Mouse (Mus musculus) midbrain, embryonic 10.5 days (tissue): ENCODE results near the gene Afmid. TPM values are rescaled to one million over a fixed set of nuclear protein-coding genes. Genes with fewer than 3 reads are reported as not detected.
A peak's percentile ranks its signal among the peaks of the same experiment; 100 is the strongest.
"Not testable (repeated sequence)": the region's sequence is repeated elsewhere in the genome, so short reads cannot be mapped to it uniquely, and the experiment has no call there.

Experiments used
- DNase-seq: peaks from one replicate; pipeline ENCODE4 v3.0.0-alpha.2; 2017; ENCODE audit warnings: low spot score
- H3K27ac ChIP-seq: fragments of 300-500 bp; sonication (generic); replicated peaks from 2 replicates; pipeline ENCODE4 v1.5.1; 2016; ENCODE audit warnings: mild to moderate bottlenecking
- H3K27me3 ChIP-seq: fragments of 300-500 bp; sonication (generic); 2 replicates; pipeline ENCODE4 v1.6.1; 2016; ENCODE audit warnings: low read depth, mild to moderate bottlenecking; ENCODE audit not compliant: poor library complexity, severe bottlenecking
- H3K36me3 ChIP-seq: fragments of 300-500 bp; sonication (generic); 2 replicates; pipeline ENCODE4 v1.6.1; 2016; ENCODE audit warnings: mild to moderate bottlenecking, moderate library complexity
- H3K4me1 ChIP-seq: fragments of 300-500 bp; sonication (generic); 2 replicates; pipeline ENCODE4 v1.6.1; 2016
- H3K4me3 ChIP-seq: fragments of 300-500 bp; sonication (generic); 2 replicates; pipeline ENCODE4 v1.5.1; 2016; ENCODE audit warnings: mild to moderate bottlenecking, moderate library complexity
- H3K9me3 ChIP-seq: fragments of 300-500 bp; sonication (generic); replicated peaks from 2 replicates; pipeline ENCODE4 v1.6.1; 2016; ENCODE audit warnings: mild to moderate bottlenecking
- WGBS: fragments of 180-500 bp; shearing (Covaris S2); methylation state at CpG from one replicate; pipeline ENCODE4 v1.1.7; 2016; 5-methylcytosine and 5-hydroxymethylcytosine counted together
- polyA plus RNA-seq: library from polyadenylated mRNA; unstranded; fragments of >200 nt; fragmentation: Nextera tagmentation; extraction: Ambion mirVana; gene quantifications from 2 replicates; pipeline ENCODE4 v1.2.1, GENCODE M21; 2016

Gene Afmid
- polyA plus RNA-seq, 1 experiment from 2014 or later, result 3.5 TPM

DNA sequence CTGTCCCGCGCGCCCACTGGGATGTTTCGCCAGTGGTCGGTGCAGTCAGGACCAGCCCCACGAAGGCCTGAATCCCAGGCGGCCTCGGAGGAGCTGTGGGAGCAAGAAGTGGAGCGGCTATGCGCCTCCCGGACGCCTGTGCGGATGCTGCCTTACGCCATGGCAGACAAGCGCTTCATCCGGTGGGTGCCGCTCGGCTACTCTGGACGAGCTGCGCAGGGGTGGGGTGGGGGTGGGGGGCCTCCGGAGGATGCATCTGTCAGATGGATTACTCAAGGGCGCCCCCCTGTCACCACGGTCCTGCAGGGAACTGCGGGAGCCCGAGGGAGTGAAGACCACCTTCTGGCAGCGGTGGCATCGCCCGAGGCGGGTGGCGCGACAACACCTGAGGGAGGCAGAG lies 42.6 kb upstream of the Afmid start:
- peaks cover 55% of the 10 kb centered on the region for H3K4me1 ChIP-seq

DNA sequence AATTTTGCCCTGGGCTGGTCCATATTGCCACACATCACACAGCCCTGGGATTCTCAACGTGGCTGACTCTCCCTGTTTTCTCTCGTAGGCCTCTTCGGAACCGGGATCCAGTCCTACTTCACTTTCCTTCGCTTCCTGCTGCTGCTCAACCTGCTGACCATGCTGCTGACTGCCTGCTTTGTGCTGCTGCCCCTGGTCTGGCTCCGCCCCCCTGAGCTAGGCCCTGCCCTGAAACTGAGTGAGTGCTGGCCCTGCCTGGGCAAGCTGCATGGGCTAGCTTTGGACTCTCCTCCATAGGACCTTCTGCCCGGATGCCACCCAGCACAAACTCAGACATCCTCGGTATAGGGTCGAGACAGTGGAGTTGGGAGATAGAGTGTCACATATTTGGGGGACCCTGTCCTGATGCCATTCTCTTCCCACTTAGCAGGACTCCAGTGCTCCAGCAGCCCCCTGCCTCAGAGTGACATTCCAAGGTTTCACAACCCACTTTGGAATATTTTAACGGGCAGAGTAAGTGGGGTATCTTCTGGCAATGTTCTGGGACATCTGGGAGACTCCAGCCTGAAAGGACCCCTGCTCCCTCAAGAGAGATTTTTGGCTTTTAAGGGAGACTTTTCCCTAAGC lies 41.9 kb upstream of the Afmid start:
- 32% methylated on average over 10 of the region's 10 CpGs for WGBS
- no peaks in the 10 kb centered on the region for H3K9me3 ChIP-seq
- peak overlapping the region; percentile 69; the same call in 1 of the 2 replicates for H3K27ac ChIP-seq
- peaks cover 77% of the 10 kb centered on the region for H3K27me3 ChIP-seq
- H3K4me1 ChIP-seq, result peaks cover 52% of the 10 kb centered on the region
- no peaks in the 10 kb centered on the region for H3K36me3 ChIP-seq
- peak overlapping the region; percentile 52 for H3K4me3 ChIP-seq
- no peak for DNase-seq

More for the DNA sequence above, 42.6 kb upstream of the Afmid start:
- Histone ChIP-seq H3K27ac (peak overlapping the region; percentile 69), H3K36me3 (no peaks in the 10 kb centered on the region), H3K9me3 (no peaks in the 10 kb centered on the region), H3K4me3 (peak overlapping the region; percentile 52), H3K27me3 (peaks cover 84% of the 10 kb centered on the region)
- WGBS, result 2% methylated on average over 31 of the region's 31 CpGs
- DNase-seq, result peak; percentile 77

DNA sequence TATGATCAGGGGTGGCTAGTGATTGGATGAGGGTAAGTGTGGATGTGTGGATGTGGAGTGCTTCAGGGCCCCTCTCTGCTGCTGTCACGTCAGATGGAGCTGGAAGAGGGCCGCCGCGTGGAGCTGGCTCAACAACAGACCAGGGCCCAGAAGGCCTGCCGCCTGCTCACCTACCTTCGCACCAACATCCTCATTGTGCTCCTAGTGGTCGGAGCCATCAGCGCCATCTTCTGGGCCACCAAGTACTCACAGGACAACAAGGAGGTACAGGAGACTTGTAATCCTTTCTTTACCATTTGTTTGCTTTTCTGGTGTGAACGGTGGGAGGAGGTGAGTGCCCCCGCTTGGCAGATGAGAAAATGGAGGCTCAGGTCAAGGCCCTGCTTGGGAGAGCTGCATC lies 39.4 kb upstream of the Afmid start:
- Histone ChIP-seq H3K36me3 (no peaks in the 10 kb centered on the region), H3K9me3 (no peaks in the 10 kb centered on the region), H3K4me1 (peaks cover 41% of the 10 kb centered on the region), H3K27me3 (peaks cover 70% of the 10 kb centered on the region), H3K4me3 (no peak overlapping the region), H3K27ac (no peak overlapping the region; the same call in 1 of the 2 replicates)
- peak; percentile 57 for DNase-seq
- 12% methylated on average over 10 of the region's 10 CpGs for WGBS

DNA sequence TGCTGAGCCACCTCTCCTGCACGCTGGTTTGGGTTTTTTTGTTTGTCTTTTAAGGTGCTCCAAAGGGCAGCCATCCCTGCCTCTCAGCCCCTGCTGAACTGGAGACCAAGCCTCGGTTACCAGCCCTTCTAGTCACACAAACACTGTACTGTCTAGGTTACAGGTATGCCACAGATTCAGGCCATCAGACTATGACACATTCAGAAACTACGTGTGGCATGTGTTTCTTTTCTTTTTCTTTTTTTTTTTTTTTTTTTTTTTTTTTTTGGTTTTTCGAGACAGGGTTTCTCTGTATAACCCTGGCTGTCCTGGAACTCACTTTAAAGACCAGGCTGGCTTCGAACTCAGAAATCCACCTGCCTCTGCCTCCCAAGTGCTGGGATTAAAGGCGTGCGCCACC lies 37.2 kb upstream of the Afmid start:
- not testable (repeated sequence) for H3K27ac ChIP-seq, H3K9me3 ChIP-seq, DNase-seq, H3K4me3 ChIP-seq, H3K36me3 ChIP-seq
- Histone ChIP-seq H3K27me3 (peaks cover 69% of the 10 kb centered on the region), H3K4me1 (peaks cover 32% of the 10 kb centered on the region)
- 84% methylated on average over 7 of the region's 7 CpGs for WGBS

- Histone ChIP-seq H3K4me1 (peaks cover 31% of the 10 kb centered on the region), H3K27ac (no peak overlapping the region), H3K9me3 (no peaks in the 10 kb centered on the region), H3K36me3 (no peaks in the 10 kb centered on the region), H3K27me3 (peaks cover 52% of the 10 kb centered on the region), H3K4me3 (peak overlapping the region; percentile 35)
- peak; percentile 77 for DNase-seq
- 7% methylated on average over 14 of the region's 14 CpGs for WGBS
Observed at GRCm38 (mm10) chr11:117790286-117790685, 35.4 kb upstream of the Afmid start.

- Histone ChIP-seq H3K4me3 (peak overlapping the region; percentile 35), H3K9me3 (no peaks in the 10 kb centered on the region), H3K4me1 (peaks cover 32% of the 10 kb centered on the region), H3K27me3 (peaks cover 46% of the 10 kb centered on the region), H3K36me3 (no peaks in the 10 kb centered on the region), H3K27ac (no peak overlapping the region)
- 31% methylated on average over 23 of the region's 23 CpGs for WGBS
- no peak for DNase-seq
Observed at GRCm38 (mm10) chr11:117790703-117791440, 34.9 kb upstream of the Afmid start.

DNA sequence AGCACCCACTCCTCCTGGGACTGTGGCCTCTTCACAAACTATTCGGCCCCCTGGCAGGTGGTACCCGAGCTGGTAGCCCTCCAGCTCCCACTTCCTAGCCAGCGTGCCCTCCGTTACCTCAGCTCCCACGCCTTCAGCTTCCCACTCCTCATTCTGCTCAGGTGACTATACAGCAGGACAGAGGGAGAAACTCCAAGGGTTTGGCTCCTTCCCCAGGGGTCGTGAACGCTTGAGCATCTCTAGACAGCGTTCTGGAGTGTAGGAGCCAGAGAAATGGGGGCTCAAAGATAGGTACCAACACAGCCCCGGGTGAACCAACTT lies 34.3 kb upstream of the Afmid start:
- Histone ChIP-seq H3K27me3 (peaks cover 45% of the 10 kb centered on the region), H3K36me3 (no peaks in the 10 kb centered on the region), H3K4me3 (no peak overlapping the region), H3K9me3 (no peaks in the 10 kb centered on the region), H3K27ac (no peak overlapping the region), H3K4me1 (peaks cover 35% of the 10 kb centered on the region)
- no peak for DNase-seq
- 87% methylated on average over 9 of the region's 9 CpGs for WGBS

DNA sequence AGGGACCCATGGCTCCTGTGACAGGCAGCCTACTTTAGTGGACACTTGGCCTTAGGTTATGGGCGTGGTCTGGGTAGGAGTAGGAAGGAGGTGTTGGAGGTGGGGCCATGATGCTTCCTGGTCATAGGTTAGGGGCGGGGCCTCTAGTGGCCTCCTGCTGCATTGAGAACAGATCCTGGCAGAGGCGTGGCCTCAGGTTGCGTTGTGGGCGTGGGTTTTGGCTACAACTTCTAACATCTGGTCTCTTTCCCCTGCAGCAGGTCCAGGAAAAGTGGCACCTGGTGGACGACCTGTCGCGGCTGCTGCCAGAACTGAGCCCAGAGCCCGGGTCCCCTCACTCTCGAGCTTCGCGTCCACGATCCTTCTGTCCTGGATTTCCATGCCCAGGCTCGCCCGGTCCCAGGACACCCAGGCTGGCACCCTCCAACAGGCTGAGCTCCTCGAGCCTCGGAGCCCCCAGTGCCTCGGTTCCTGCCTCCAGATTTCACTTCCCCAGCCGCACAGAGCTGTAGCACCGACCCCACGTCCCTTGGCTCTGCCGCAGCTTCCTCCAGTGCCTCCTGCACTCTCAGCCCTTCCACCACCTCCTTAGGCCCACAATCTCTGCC lies 33.3 kb upstream of the Afmid start:
- Histone ChIP-seq H3K27ac (0 out of 2 replicates have a peak overlapping the region, but pooled peaks have one; percentile 28), H3K4me1 (peaks cover 37% of the 10 kb centered on the region), H3K4me3 (peak overlapping the region; percentile 32), H3K9me3 (no peaks in the 10 kb centered on the region), H3K36me3 (no peaks in the 10 kb centered on the region), H3K27me3 (peaks cover 40% of the 10 kb centered on the region)
- DNase-seq, result no peak
- WGBS, result 6% methylated on average over 22 of the region's 22 CpGs

GRCm38 (mm10) chr11:117794035-117794551 lies 31.6 kb upstream of the Afmid start:
- Histone ChIP-seq H3K36me3 (no peaks in the 10 kb centered on the region), H3K9me3 (no peaks in the 10 kb centered on the region), H3K4me1 (peaks cover 48% of the 10 kb centered on the region), H3K27ac (no peak overlapping the region), H3K27me3 (peaks cover 40% of the 10 kb centered on the region), H3K4me3 (no peak overlapping the region)
- WGBS, result 66% methylated on average over 4 of the region's 4 CpGs
- DNase-seq, result no peak

GRCm38 (mm10) chr11:117796954-117797353 lies 28.8 kb upstream of the Afmid start:
- Histone ChIP-seq H3K27me3 (peaks cover 15% of the 10 kb centered on the region), H3K4me3 (no peak overlapping the region), H3K36me3 (no peaks in the 10 kb centered on the region), H3K9me3 (no peaks in the 10 kb centered on the region), H3K4me1 (peaks cover 33% of the 10 kb centered on the region), H3K27ac (no peak overlapping the region; the same call in 1 of the 2 replicates)
- 47% methylated on average over 5 of the region's 5 CpGs for WGBS
- no peak for DNase-seq

- Histone ChIP-seq H3K36me3 (no peaks in the 10 kb centered on the region), H3K27me3 (peaks cover 8% of the 10 kb centered on the region), H3K27ac (peak within 1 kb of the TSS; percentile 42), H3K4me1 (peaks cover 26% of the 10 kb centered on the region), H3K4me3 (peak within 1 kb of the TSS; percentile 21), H3K9me3 (no peaks in the 10 kb centered on the region)
- no peak for DNase-seq
- WGBS, result 66% methylated on average over 9 of the region's 9 CpGs
Observed at GRCm38 (mm10) chr11:117797511-117798159, 28.1 kb upstream of the Afmid start, which contains the start of gene 6030468B19Rik. TSS of gene 6030468B19Rik (plus strand) at chr11:117797660.

DNA sequence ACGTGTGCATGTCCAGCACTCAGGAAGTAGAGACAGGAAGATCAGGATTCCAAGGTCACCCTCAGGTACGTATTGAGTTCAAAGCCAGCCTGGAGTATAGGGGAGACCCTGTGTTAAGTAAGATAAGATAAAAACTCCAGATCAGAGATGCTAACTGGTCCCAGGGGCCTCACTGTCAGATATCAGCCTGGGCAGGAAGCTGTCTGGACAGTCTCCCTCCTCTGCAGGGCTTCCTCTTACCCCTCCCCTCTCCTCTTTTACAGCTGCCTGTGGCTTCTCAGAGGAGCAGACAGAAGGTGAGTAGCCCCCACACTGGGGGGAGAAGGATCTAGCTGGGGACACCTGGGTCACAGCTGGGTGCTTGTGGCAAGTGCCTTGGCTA lies 27.6 kb upstream of the Afmid start:
- H3K4me1 ChIP-seq, result peaks cover 25% of the 10 kb centered on the region
- peak overlapping the region; percentile 42; the same call in 1 of the 2 replicates for H3K27ac ChIP-seq

More for the DNA sequence above, 27.6 kb upstream of the Afmid start:
- no peak for DNase-seq
- WGBS, result 73% methylated on average over 2 of the region's 2 CpGs
- Histone ChIP-seq H3K4me3 (peak overlapping the region; percentile 21; the same call in 1 of the 2 replicates), H3K27me3 (peaks cover 4% of the 10 kb centered on the region), H3K36me3 (no peaks in the 10 kb centered on the region), H3K9me3 (no peaks in the 10 kb centered on the region)
